12 mouse cellular contexts compared by ENCODE assay signal in the genomic region with DNA sequence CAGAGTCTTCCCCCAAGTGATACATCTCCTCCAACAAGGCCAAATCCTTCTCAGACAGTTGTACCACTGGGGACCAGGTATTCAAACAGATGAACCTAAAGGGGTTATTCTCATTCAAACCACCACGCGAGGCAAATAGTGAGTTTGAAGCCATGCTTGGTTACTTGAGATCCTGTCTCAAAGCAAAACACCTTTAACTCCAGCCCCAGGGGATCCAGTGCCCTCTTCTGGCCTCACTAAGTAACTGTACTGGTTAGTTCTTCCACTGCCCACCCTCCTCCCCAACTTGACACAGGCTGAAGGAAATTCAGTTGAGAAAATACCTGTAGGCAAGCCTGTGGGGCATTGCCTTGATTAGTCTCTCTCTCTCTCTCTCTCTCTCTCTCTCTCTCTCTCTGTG. TPM values are rescaled to one million over a fixed set of nuclear protein-coding genes. Genes with fewer than 3 reads are reported as not detected.
A peak's percentile ranks its signal among the peaks of the same experiment; 100 is the strongest.
DNase-seq lines count a peak whose midpoint lies in the region; ATAC-seq and TF ChIP-seq lines count a peak whose summit lies in the region.
"Had no signal": no experiment of that assay in that cellular context is flagged by ENCODE, and none has a peak within 500 bp of the region (broad histone marks: within the 10 kb centered on the region; RNA-seq: fewer than 3 reads in every experiment).

No protein-coding gene starts in this region.

- intact Hi-C loops in heart, postnatal 36 days (cut with DNase I), result loop anchor here (2.0 to 10.0 kb wide), 2 partner anchors 178 to 200 kb away; a partner anchor contains a TSS

- H3K9ac ChIP-seq in hindbrain, postnatal 0 days (replicated peaks; ENCODE audit: low read length), result no peak overlapping the region
- no peak overlapping the region for H3K9ac ChIP-seq in midbrain, postnatal 0 days (replicated peaks; ENCODE audit: low read length, poor library complexity, severe bottlenecking)
- H3K9ac ChIP-seq in midbrain, embryonic 14.5 days (replicated peaks; ENCODE audit: low read length), result no peak overlapping the region
- H3K9ac ChIP-seq: lung, embryonic 15.5 days; neural tube, embryonic 12.5 days had no signal

- POLR2A ChIA-PET in Patski (lab: Charles Lee), result no interaction called here

- no peaks in the 10 kb centered on the region for H3K36me3 ChIP-seq in hindbrain, postnatal 0 days (ENCODE audit: insufficient read depth, low read length)
- no peaks in the 10 kb centered on the region for H3K36me3 ChIP-seq in hindbrain, embryonic 10.5 days
- no peaks in the 10 kb centered on the region for H3K36me3 ChIP-seq in midbrain, postnatal 0 days (ENCODE audit: insufficient read depth, low read length)
- H3K36me3 ChIP-seq in midbrain, embryonic 14.5 days (ENCODE audit: control insufficient read depth, insufficient read depth, low read length), result no peaks in the 10 kb centered on the region
- H3K36me3 ChIP-seq in midbrain, embryonic 10.5 days, result no peaks in the 10 kb centered on the region
- H3K36me3 ChIP-seq: lung, embryonic 15.5 days; neural tube, embryonic 12.5 days had no signal

- in situ Hi-C loops in Patski (cut with MboI; ENCODE audit: low pct_unique_long_range_greater_than_20kb), result loop anchor here (5.0 to 25.0 kb wide), 2 partner anchors 46 to 1604 kb away; no protein-coding TSS in a partner anchor

- H3K4me2 ChIP-seq in hindbrain, postnatal 0 days (ENCODE audit: low read depth, low read length), result no peak overlapping the region
- H3K4me2 ChIP-seq in midbrain, postnatal 0 days (ENCODE audit: low read depth, low read length, poor library complexity, severe bottlenecking), result no peak overlapping the region
- no peak overlapping the region for H3K4me2 ChIP-seq in midbrain, embryonic 14.5 days (ENCODE audit: low read length)
- H3K4me2 ChIP-seq: lung, embryonic 15.5 days; midbrain, embryonic 11.5 days; neural tube, embryonic 12.5 days had no signal

- peak; percentile 31 for TF ChIP-seq CTCF in hindbrain, postnatal 0 days (IDR thresholded peaks at IDR 0.05; ENCODE audit: low read depth)
- TF ChIP-seq CTCF in midbrain, postnatal 0 days (IDR thresholded peaks at IDR 0.05), result peak; percentile 30
- peak; percentile 57 for TF ChIP-seq CTCF in Patski (IDR thresholded peaks at IDR 0.05)

- no peak for DNase-seq in hindbrain, postnatal 0 days (ENCODE audit: low spot score)
- DNase-seq in hindbrain, embryonic 10.5 days (ENCODE audit: low spot score), result no peak
- DNase-seq in midbrain, postnatal 0 days (ENCODE audit: low spot score), result no peak
- no peak for DNase-seq in midbrain, embryonic 14.5 days
- DNase-seq in Patski (ENCODE audit: low read depth, low spot score), result no peak
- DNase-seq in naive thymus-derived CD4-positive, alpha-beta T cell, adult 2 months (ENCODE audit: low read depth), result peak; percentile 30
- DNase-seq in midbrain, embryonic 10.5 days (ENCODE audit: low spot score), result no peak
- no peak for DNase-seq in heart, postnatal 36 days

- ATAC-seq in hindbrain, postnatal 0 days, result no peak
- ATAC-seq in midbrain, postnatal 0 days (ENCODE audit: low FRiP score), result no peak
- ATAC-seq in midbrain, embryonic 14.5 days (ENCODE audit: low FRiP score, low TSS enrichment), result no peak
- no peak for ATAC-seq in Patski

- H3K27me3 ChIP-seq in hindbrain, postnatal 0 days (ENCODE audit: insufficient read depth, low read length), result no peaks in the 10 kb centered on the region
- H3K27me3 ChIP-seq in hindbrain, embryonic 10.5 days (ENCODE audit: insufficient read depth, poor library complexity, severe bottlenecking), result peaks cover 4% of the 10 kb centered on the region
- H3K27me3 ChIP-seq in midbrain, postnatal 0 days (ENCODE audit: insufficient read depth, low read length), result no peaks in the 10 kb centered on the region
- H3K27me3 ChIP-seq in midbrain, embryonic 14.5 days (ENCODE audit: control insufficient read depth, insufficient read depth, low read length), result no peaks in the 10 kb centered on the region
- H3K27me3 ChIP-seq in Patski, result no peaks in the 10 kb centered on the region
- peaks cover 6% of the 10 kb centered on the region for H3K27me3 ChIP-seq in midbrain, embryonic 10.5 days (ENCODE audit: low read depth, poor library complexity, severe bottlenecking)

- CTCF ChIA-PET in Patski (lab: Charles Lee), result interaction anchor here (0.8 to 3.8 kb wide), 6 partner anchors 24 to 199 kb away, joined by 3 to 38 read pairs (median 5); no protein-coding TSS in a partner anchor

- no peaks in the 10 kb centered on the region for H3K4me1 ChIP-seq in hindbrain, postnatal 0 days (ENCODE audit: insufficient read depth, low read length)
- H3K4me1 ChIP-seq in hindbrain, embryonic 10.5 days (replicated peaks), result no peaks in the 10 kb centered on the region
- no peaks in the 10 kb centered on the region for H3K4me1 ChIP-seq in midbrain, postnatal 0 days (ENCODE audit: insufficient read depth, low read length)
- no peaks in the 10 kb centered on the region for H3K4me1 ChIP-seq in midbrain, embryonic 14.5 days (ENCODE audit: control insufficient read depth, insufficient read depth, low read length)
- H3K4me1 ChIP-seq in midbrain, embryonic 10.5 days, result no peaks in the 10 kb centered on the region
- H3K4me1 ChIP-seq: lung, embryonic 15.5 days; neural tube, embryonic 12.5 days had no signal

- no peak overlapping the region for H3K4me3 ChIP-seq in hindbrain, postnatal 0 days (ENCODE audit: low read length)
- H3K4me3 ChIP-seq in hindbrain, embryonic 10.5 days, result no peak overlapping the region
- H3K4me3 ChIP-seq in midbrain, postnatal 0 days (ENCODE audit: low read depth, low read length), result no peak overlapping the region
- no peak overlapping the region for H3K4me3 ChIP-seq in midbrain, embryonic 14.5 days (replicated peaks; ENCODE audit: low read depth, low read length)
- H3K4me3 ChIP-seq in midbrain, embryonic 10.5 days, result no peak overlapping the region
- H3K4me3 ChIP-seq: erythroblast, embryonic 14.5 days; lung, embryonic 15.5 days; neural tube, embryonic 12.5 days had no signal

- H3K27ac ChIP-seq in hindbrain, postnatal 0 days, result no peak overlapping the region
- no peak overlapping the region for H3K27ac ChIP-seq in hindbrain, embryonic 10.5 days
- H3K27ac ChIP-seq in midbrain, postnatal 0 days (ENCODE audit: low read depth, low read length), result no peak overlapping the region
- no peak overlapping the region for H3K27ac ChIP-seq in midbrain, embryonic 14.5 days (replicated peaks; ENCODE audit: low read depth, low read length)
- H3K27ac ChIP-seq in midbrain, embryonic 10.5 days (replicated peaks), result no peak overlapping the region
- H3K27ac ChIP-seq: lung, embryonic 15.5 days; neural tube, embryonic 12.5 days had no signal

- H3K9me3 ChIP-seq in hindbrain, postnatal 0 days (ENCODE audit: low read length), result no peaks in the 10 kb centered on the region
- H3K9me3 ChIP-seq in hindbrain, embryonic 10.5 days, result no peaks in the 10 kb centered on the region
- no peaks in the 10 kb centered on the region for H3K9me3 ChIP-seq in midbrain, postnatal 0 days (ENCODE audit: low read length)
- H3K9me3 ChIP-seq in midbrain, embryonic 14.5 days (ENCODE audit: control insufficient read depth, low read length), result no peaks in the 10 kb centered on the region
- H3K9me3 ChIP-seq in midbrain, embryonic 10.5 days (replicated peaks), result no peaks in the 10 kb centered on the region
- H3K9me3 ChIP-seq: lung, embryonic 15.5 days; neural tube, embryonic 12.5 days had no signal

- 77% methylated on average over 2 of the region's 2 CpGs for WGBS in hindbrain, postnatal 0 days
- 74% methylated on average over 2 of the region's 2 CpGs for WGBS in hindbrain, embryonic 10.5 days
- 69% methylated on average over 2 of the region's 2 CpGs for WGBS in midbrain, postnatal 0 days
- 71% methylated on average over 2 of the region's 2 CpGs for WGBS in midbrain, embryonic 14.5 days
- 83% methylated on average over 2 of the region's 2 CpGs for WGBS in midbrain, embryonic 10.5 days

RNA-seq across cellular contexts. Expression of a gene that starts 6.2 kb away (rescaled TPM):
- total RNA-seq in hindbrain, postnatal 0 days (2014; rRNA removed), result 39.8 and 43.5 TPM in 2 replicates
- polyA plus RNA-seq in hindbrain, postnatal 0 days (2015; fragmentation: Nextera tagmentation; extraction: Ambion mirVana), result 22.8 and 23.8 TPM in 2 replicates
- polyA plus RNA-seq in hindbrain, embryonic 10.5 days (2016; fragmentation: Nextera tagmentation; extraction: Ambion mirVana), result 6.4 and 6.5 TPM in 2 replicates
- 38.4 and 68.5 TPM in 2 replicates for total RNA-seq in midbrain, postnatal 0 days (2014; rRNA removed)
- 18.2 and 19.7 TPM in 2 replicates for polyA plus RNA-seq in midbrain, postnatal 0 days (2015; fragmentation: Nextera tagmentation; extraction: Ambion mirVana)
- polyA plus RNA-seq in midbrain, embryonic 14.5 days (2014; fragmentation: Nextera tagmentation; extraction: Ambion mirVana), result 8.3 and 10.9 TPM in 2 replicates
- polyA plus RNA-seq in Patski (2021), result 0.05 TPM
- 1.4 and 3.7 TPM in 2 replicates for polyA plus RNA-seq in midbrain, embryonic 10.5 days (2016; fragmentation: Nextera tagmentation; extraction: Ambion mirVana)
- total RNA-seq in heart, postnatal 36 days (2021), result under 1 TPM in 1 of 2 experiments, not detected in 1; 0.50 TPM

RNA-seq across cellular contexts. Expression of a gene that starts 16.0 kb away (rescaled TPM):
- 78.4 and 79.8 TPM in 2 replicates for total RNA-seq in hindbrain, postnatal 0 days (2014; rRNA removed)
- polyA plus RNA-seq in hindbrain, postnatal 0 days (2015; fragmentation: Nextera tagmentation; extraction: Ambion mirVana), result 37.4 and 42.0 TPM in 2 replicates
- polyA plus RNA-seq in hindbrain, embryonic 10.5 days (2016; fragmentation: Nextera tagmentation; extraction: Ambion mirVana), result 15.2 and 19.2 TPM in 2 replicates
- 91.6 and 98.7 TPM in 2 replicates for total RNA-seq in midbrain, postnatal 0 days (2014; rRNA removed)
- polyA plus RNA-seq in midbrain, postnatal 0 days (2015; fragmentation: Nextera tagmentation; extraction: Ambion mirVana), result 42.7 and 45.5 TPM in 2 replicates
- polyA plus RNA-seq in midbrain, embryonic 14.5 days (2014; fragmentation: Nextera tagmentation; extraction: Ambion mirVana), result 47.5 and 52.0 TPM in 2 replicates
- polyA plus RNA-seq in Patski (2021), result 27.3 TPM
- 14.0 and 16.1 TPM in 2 replicates for polyA plus RNA-seq in midbrain, embryonic 10.5 days (2016; fragmentation: Nextera tagmentation; extraction: Ambion mirVana)
- total RNA-seq in heart, postnatal 36 days (2021), result 10 to 100 TPM; 40.0 to 47.7 TPM
